Mouse (Mus musculus) T-helper 2 cell (primary cell): ENCODE results near the gene Apol7a.
"Not testable (repeated sequence)": the region's sequence is repeated elsewhere in the genome, so short reads cannot be mapped to it uniquely, and the experiment has no call there.

Experiments used
- in situ Hi-C: fragments of 300-600 bp; cut with MboI, MseI; formaldehyde crosslinking; loops from one replicate; pipeline ENCODE4 v1.15.1; 2025; ENCODE audit warnings: high pct_unique_total_duplicates

Apol7a gene

DNA sequence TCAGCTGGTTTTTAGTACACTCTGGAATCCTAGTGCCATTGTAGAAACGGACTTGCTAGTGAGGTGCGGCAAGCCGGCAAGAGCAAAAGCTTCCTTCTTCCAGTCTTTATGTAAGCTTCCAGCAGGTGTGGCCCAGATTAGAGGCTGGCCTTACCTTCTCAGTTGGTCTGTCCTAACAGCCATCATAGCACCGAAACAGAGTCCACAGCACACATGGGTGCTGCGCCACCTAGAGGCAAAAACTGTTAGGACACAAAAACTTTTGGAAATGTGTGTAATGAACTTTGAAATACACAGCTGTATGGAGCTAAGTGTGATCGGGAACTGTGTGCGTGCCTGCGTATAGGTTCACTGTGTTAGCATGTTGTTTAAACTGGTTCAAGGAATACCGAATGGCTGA, at the start of gene Apol7a:
Apol7a (minus strand) TSS at position 84 of the 400 bp plus-strand sequence.
- in situ Hi-C loops, result not testable (repeated sequence)

DNA sequence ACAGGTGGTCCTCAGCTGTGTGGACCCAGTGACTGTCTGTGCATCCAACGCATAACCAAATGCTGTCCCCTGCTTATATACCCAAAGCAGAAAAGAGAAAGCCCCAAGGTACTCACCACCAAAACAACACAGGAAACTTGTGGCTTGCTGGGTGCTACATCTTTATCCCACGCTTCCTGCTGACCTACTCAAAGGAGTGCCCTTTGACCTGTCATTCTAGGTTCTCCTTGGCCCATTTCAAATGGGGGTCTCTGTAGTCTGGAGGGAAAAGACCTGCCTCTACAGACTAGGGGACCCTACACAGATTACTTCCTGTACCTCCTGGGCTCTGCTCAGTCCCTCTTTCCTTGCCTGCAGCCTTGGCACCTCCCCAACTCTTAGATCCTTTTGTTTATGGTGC, 48.5 kb upstream of the Apol7a start, which contains the start of gene Apol7b:
Apol7b (minus strand) TSS at position 101 of the 400 bp plus-strand sequence.
- in situ Hi-C loops, result not testable (repeated sequence)

DNA sequence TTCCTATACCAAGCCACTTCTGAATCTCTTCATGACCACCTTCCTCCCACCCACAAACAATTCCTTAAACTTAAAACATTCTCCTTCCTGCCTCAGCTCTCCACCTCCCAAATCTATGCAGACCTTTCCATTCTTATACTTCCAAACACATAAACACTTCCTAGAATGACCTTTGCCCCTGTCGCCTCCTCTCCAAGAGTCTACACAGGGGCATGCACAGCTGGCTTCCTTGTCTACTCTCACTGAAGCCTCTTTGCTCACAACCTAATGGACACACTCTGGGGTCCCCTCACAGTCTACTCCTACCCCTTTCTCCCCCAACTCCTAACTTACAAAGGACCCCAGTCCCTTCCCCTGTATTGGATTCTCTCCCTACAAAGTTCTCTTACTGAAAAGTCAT, 46.8 kb upstream of the Apol7a start:
- in situ Hi-C loops, result not testable (repeated sequence)

DNA sequence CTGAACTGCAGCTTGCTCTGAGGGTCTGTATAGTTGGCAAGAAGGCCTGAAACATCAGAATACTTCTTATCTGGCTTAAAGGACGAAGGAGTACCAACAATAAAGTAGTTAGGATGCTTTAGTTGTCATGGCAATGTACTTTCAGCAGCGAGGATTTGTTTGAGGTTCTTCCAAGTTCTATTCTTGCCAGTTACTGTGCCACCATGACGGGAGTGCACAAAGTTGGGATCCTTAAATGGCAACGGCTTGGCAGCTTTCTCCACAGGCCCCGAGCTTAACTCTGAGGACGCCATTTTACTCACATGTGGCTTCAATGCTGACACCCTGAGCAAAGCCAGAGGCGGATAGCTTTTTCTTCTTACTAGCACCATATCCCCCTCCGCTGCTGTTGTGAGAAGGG, 45.8 kb upstream of the Apol7a start:
- in situ Hi-C loops, result not testable (repeated sequence)

DNA sequence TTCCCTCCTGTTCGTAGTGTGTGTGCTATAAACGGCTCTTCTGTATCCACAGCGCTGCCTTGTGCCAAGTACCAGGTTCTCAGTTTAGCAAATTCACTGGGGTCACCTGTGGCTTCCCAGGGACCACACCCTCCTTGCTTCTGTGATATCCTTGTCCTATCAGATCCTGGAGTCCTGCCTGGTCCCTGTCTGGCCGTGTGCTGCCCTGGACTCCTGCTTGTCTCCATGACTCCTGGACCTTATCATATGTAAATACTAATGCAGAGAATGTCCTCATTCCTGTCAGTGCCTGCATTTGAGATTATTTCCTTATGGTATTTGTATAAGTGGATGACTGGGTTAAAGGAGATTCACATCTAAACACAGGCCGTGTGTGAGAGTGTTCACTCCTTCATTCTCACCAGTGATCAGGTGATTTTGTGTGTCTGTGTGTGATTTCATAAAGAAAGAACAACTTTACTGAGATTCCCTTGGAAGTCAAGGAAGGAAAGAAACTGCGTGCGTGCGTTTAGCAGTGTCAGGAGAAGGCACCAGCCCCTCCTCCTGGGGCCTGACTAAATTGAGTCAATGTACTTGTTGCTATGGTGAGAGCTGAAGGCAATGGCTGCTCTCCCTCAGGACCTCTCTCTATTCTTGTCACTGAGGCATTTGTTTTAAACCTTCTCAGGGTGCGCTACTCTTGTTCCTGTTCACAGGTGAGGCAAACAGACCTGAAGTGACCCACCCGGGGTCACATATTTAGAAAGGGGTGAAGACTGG, 30.0 kb upstream of the Apol7a start:
- in situ Hi-C loops, result not testable (repeated sequence)

DNA sequence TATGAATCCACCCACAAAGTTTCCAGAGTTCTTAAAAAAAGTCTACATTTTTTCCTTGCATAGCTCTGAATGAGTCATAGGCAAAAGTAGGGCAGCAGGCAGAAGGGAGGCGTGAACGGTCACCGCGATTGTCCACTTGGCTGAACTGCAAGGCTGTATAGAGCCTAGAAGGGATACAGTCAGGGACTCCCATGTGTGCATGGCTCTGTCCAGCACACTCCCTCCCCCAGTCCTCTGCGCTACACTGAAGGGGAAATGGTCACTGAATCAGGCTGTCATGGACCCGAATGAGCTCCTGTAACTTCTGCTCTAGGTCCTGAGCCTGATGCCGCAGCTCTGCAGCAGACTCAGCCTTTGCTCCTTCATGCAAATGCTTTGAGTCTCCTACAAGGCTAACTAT, 24.0 kb upstream of the Apol7a start:
- in situ Hi-C loops, result not testable (repeated sequence)

DNA sequence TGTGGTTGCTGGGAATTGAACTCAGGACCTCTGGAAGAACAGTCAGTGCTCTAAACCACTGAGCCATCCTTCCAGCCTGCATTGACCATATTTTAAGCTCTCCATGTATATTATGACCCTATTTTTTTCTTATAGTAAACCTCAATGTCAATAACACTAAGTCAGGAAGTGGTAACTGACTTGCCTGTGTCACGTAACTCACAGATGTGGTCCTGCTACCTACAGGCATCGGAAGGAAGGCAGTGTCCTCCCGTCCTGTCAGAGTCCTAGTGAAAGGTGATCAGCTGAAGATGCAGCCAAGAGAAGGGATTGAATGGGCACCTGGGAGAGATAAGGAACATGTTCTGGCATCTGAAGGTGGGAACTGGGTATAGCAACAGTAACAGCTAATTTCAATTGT, 20.7 kb upstream of the Apol7a start:
- in situ Hi-C loops, result not testable (repeated sequence)

DNA sequence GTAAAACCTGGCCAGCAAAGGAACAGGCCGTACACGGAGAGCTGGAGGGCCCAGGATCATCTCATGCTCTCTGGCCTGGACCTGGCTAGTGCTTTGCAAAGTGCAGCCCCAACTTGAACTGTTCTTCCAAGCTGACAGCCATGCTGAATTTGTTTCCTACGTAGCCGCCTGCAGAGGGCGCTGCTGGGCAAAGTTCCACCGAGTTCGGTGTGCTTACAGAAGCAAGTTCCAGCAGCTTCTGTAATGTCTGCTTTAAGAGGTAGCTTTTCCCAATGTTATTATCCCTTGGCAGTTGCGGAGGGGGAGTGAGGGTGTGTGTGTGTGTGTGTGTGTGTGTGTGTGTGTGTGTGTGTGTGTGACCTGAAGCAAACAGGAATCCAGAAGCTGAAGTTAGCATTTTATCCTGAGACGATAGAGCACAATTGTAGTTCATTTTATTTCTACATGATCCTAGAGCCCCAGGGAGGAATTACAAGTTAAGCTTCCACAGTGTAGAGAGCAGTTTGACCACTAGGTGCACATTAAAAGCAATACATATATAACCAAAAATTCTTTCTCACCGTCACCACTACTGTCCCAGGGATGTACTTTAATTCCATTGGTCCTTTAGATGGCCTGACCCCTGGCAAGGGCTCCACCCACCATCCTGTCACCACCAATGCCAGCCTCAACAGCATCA, 17.9 kb upstream of the Apol7a start:
- in situ Hi-C loops, result not testable (repeated sequence)

DNA sequence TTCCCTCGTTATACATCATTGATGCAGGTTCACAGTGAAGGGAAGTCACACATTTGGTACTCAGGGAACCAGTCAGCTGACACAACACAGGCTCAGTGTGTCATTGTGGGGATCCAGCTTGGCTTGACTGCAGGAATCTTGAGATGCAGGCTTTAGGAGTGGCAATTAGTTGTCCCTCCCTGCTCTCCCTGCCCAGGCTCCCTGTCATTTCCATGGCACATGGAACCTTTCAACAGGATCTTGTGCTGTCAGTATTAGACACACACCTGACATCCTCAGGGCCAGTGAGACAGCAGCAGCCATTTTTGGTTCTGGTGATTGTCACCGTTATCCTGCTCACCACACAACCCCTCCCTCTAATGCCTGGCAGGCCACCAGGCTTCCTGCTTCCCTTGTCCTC, 16.7 kb upstream of the Apol7a start:
- in situ Hi-C loops, result not testable (repeated sequence)

DNA sequence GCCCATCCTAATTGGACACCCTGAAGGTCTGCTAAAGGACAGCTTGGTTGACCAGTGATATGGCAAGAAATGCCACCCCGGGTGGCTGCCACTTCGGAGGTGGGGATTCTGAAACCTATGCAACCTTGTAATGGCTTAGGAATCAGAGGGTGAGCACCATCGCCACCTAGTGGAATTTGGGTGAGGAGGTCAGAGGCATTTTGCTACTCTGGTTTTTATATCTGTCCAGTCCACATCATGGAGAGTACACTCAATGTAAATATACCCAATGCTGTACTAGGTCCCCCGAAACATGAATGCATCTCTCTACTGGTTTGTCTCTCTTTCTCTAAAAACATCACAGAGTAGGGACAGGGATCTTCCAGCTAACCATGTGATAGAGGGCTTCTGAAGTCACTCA, 13.8 kb upstream of the Apol7a start:
- in situ Hi-C loops, result not testable (repeated sequence)

DNA sequence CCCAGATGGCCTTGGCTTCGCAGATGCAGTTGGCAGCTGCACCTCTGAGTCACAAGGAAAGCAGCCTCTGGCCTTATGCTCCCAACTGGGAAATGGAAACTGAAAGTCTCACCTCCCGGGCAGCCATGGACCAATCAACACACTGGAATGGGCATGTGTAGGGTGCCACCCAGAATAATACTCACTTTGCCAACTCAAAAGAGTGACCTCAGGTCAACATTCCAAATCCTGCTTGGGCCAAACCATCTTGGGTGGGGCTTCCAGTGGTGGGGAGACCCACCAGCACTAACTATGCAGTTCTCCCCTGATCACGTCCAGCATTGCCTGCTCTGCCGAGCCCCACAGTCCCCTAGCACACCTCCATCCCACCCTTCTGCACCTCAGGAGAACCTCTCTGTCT, 12.1 kb upstream of the Apol7a start, which contains the start of gene Apol9a:
Apol9a (minus strand) TSS at position 101 of the 400 bp plus-strand sequence.
- in situ Hi-C loops, result not testable (repeated sequence)

DNA sequence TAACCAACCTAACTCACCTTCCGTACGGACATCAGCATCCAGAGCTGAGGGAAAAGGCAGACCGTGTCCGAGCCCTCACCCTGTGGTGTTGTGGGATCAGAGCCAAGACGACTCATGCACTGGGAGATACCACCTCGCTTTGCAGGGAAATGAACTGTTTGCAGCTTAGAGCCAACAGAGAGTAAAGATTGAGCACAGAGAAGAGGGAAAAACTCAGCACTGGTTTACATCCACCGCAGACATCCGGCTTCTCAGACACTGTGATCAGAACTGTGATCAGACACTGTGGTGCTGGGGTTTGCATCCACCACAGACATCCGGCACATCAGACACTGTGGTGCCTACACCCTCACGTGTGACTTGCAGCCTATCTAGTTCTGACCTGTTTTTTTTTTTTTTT, 7.5 kb upstream of the Apol7a start:
- in situ Hi-C loops, result loop anchor here (5.0 kb wide), 1 partner anchor 326 kb away; no protein-coding TSS in a partner anchor

DNA sequence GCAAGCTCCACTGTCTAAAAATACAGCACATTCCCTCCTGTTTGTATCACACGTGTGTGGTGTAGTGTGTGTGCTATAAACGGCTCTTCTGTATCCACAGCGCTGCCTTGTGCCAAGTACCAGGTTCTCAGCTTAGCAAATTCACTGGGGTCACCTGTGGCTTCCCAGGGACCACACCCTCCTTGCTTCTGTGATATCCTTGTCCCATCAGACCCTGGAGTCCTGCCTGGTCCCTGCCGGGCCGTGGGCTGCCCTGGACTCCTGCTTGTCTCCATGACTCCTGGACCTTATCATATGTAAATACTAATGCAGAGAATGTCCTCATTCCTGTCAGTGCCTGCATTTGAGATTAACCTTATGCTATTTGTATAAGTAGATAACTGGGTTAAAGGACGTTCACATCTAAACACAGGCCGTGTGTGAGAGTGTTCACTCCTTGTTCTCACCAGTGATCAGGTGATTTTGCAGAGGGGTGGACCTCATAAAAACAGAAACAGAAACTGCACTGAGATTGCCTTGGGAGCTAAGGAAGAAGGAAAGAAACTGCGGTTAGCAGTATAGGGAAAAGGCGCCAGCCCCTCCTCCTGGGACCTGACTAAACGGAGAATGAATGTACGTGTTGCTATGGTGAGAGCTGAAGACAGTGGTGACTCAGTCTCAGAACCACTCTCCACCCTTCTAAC, 1.3 kb downstream of the Apol7a start:
- in situ Hi-C loops, result not testable (repeated sequence)

DNA sequence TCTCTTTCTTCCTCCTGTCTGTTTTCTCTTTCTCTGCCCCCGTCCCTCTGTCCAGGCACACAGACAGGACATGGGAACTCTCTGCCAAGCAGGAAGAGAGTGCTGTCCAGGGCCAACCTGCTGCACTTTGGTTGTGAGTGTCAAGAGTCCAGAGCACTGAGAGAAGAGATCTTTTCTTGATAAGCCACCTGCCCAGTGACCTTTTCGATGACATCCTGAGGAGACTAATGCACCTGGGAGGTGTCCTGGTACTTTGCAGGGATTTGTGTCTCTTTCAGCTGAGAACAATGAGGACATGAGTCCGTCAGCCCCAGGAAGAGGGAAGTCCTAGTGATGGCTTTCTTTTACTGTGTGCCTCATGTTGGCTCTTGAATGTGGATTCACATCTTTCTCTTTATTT, 5.1 kb downstream of the Apol7a start:
- in situ Hi-C loops, result not testable (repeated sequence)

DNA sequence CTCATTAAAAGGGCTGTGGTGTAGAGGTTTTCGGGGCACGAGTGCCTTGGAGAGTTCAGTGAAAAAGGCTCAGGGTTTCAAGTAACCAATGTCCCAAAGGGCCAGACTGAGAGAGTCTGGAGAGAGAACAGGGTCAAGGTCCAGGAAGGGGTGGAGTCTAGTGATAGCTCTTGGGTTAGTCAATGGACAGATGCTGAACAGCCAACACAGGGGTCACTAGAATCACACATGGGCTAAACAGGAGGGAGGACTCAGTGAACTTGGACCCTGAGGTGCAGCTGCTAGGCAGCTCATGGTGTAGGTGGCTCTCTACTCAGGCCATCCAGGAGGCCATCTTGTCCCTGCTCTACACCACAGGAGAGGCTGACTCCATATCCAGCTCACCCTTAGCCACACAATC, 11.4 kb downstream of the Apol7a start:
- in situ Hi-C loops, result no loop called here

DNA sequence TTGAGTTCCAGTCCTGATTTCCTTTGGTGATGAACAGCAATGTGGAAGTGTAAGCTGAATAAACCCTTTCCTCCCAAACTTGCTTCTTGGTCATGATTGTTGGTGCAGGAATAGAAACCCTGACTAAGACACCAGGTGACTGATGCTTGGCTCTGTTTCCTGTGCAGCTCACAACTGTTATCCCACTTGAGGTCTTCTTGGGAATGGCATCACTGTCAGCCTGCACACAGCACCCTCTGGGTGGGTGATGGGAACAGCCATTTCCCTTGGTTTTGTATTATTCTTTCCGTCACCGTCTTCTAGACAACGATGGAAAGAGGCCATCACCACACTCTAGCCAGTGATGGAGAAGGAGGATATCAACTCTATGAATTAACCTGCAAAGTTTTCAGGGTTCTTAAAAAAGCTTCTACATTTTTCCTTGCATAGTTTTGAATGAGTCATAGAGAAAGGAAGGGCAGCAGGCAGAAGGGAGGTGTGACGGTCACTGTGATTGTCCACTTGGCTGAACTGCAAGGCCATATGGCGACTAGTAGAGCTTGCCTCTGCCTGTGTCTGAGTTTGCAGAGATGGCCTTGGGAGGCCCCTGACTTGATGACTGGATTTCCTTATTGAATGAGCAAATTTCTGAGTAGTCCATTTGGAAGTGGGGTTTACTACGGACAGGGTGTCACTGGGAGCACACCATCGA, 14.4 kb downstream of the Apol7a start:
- in situ Hi-C loops, result no loop called here

DNA sequence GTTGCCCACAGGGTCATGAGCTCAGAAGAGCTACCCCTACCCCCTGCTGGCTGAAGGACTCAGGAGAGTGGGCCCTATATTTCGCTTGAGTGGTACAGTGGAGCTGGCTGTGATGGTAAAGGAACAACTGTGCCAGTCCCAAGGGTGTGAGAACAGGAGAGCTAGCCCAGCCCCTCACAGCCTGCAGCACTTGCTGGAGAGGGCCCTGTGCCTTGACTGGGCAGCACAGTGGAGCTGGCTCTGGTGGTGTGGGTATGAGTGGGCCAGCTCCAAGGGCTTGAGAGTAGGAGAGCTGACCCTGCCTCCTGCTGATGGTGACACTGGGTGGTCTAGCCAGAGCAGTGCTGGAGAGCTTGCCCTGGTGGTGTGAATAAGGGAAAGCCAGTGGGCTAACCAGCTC, 16.0 kb downstream of the Apol7a start:
- in situ Hi-C loops, result no loop called here

DNA sequence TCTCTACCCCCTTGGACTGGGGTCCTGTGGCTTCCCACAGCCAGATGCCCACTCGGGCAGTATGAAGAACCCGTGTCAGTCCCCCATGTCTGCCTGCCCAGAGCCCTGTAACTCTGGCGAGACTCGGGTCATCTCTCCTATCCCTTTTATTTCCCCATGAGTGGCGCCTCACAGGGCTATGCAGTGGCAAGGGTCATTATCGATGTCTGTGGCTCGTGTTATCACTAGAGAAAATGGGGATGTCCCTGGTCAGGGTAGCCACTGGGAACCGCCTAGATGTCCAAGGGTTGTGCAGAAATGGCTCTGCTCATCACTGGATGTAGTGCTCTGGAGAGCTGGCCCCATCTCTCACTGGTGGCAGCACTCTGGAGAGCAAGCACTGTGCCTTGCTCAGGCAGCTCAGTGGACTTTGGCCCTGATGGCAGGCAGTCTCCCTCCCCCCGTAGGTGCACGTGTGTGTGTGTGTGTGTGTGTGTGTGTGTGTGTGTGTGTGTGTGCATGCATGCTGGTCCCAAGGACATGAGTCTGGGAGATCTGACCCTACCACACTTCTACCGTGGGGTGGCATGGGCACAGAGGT, 16.5 kb downstream of the Apol7a start:
- in situ Hi-C loops, result no loop called here

DNA sequence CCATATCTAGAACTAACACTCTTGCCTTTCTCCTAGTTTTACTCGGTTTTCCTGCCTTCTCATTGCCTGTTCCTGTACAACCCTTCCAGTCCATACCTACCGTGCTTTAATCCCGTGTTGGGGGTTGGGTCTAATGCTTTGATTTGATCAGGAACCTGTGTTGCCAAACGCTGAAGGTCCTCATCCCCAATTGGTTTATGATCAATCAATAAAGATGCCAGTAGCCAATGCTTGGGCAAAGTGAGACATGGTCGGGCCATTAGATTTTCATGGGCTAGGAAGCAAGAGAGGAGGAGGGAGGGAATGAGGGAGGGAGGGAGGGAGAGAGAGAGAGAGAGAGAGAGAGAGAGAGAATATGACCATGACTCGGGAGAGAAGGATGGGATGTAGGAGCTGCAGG, 17.4 kb downstream of the Apol7a start:
- in situ Hi-C loops, result no loop called here

DNA sequence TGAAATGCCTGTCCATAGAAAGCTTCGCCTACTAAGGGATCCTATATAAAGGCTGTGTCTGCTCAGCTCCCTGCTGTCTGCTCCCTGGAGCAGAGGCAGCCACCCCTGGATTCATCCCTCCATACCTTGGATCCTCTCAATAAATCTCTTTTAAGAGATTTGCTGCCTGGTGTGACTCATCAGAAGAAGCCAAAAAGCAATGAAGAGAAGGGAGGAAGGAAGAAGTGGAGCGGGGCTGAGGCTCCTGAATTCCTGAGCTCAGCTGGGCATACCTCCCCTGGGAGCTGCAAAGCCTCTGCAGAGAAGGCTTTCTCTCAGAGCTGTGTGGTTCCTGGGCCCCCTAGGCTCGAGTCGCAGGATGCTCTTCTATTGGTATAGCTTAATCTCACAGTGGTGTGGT, 19.0 kb downstream of the Apol7a start:
- in situ Hi-C loops, result no loop called here

DNA sequence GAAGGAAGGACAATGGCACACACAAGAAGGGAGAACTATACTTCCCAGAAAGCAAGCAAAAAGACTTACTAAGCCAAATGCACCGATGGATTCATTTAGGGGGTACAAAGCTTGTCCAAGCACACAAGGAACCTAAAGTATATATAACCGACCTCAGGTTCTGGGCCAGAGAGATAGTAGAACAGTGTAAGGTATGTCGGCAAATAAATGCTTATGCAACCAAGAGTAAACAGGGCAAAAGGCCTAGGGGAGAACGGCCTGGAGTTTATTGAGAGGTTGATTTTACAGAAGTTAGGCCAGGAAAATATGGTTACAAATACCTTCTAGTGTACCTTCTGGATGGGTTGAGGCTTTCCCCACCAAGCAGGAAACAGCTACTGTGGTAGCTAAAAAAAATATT, 21.5 kb downstream of the Apol7a start:
- in situ Hi-C loops, result no loop called here
